Mouse (Mus musculus): ENCODE measurements around the gene Prkcsh. TPM values are rescaled to one million over a fixed set of nuclear protein-coding genes. Genes with fewer than 3 reads are reported as not detected.

Gene Prkcsh
- total RNA-seq (2012; rRNA removed), result 234 and 379 TPM in 2 replicates

GRCm38 (mm10) chr9:22002194-22003162 is at the start of gene Prkcsh, which contains the start of gene Ccdc151:
TSS of gene Prkcsh (plus strand) at chr9:22002806.
TSS of gene Ccdc151 (minus strand) at chr9:22002634.
- Histone ChIP-seq H3K9ac (ENCODE audit: insufficient read depth, low read depth, low read length, poor library complexity, severe bottlenecking) (peak within 1 kb of the TSS; percentile 84), H3K9me3 (ENCODE audit: control insufficient read depth, insufficient read depth, low read depth, low read length) (no peaks in the 10 kb centered on the region), H3K4me3 (ENCODE audit: insufficient read depth in 1 of 2, low read depth in 1 of 2, low read length in 2 of 2, poor library complexity in 1 of 2, severe bottlenecking in 1 of 2) (peak within 1 kb of the TSS; percentile 76 to 87), H3K36me3 (ENCODE audit: control insufficient read depth, insufficient read depth, low read length, poor library complexity, severe bottlenecking) (peaks cover 38% of the 10 kb centered on the region), H3K4me1 (ENCODE audit: control insufficient read depth in 2 of 2, insufficient read depth in 2 of 2, low read length in 2 of 2, poor library complexity in 1 of 2) (peaks cover 0 to 13% of the 10 kb centered on the region in 2 experiments; a peak in 2 of 4 replicates), H3K27ac (ENCODE audit: insufficient read depth, low read depth, low read length, poor library complexity, severe bottlenecking) (peak within 1 kb of the TSS; percentile 75)
- DNase-seq (ENCODE audit: low read depth, low spot score), result peak; percentile 100
- TF ChIP-seq HCFC1 (IDR thresholded peaks at IDR 0.05; ENCODE audit: borderline replicate concordance, insufficient read depth, low read length), result peak; percentile 97
- no peak for TF ChIP-seq ZC3H11A (IDR thresholded peaks at IDR 0.05; ENCODE audit: borderline replicate concordance, low read depth, low read length)
- in situ Hi-C loops (cut with MboI; ENCODE audit: low sequenced_read_pairs in 2 of 2, unreplicated experiment in 2 of 2), result no loop called here

- no peaks in the 10 kb centered on the region for H3K9me3 ChIP-seq (ENCODE audit: control insufficient read depth, insufficient read depth, low read depth, low read length)
- TF ChIP-seq HCFC1 (IDR thresholded peaks at IDR 0.05; ENCODE audit: borderline replicate concordance, insufficient read depth, low read length) (no peak), CHD2 (IDR thresholded peaks at IDR 0.05; ENCODE audit: low read depth, low read length) (no peak), MAFK (IDR thresholded peaks at IDR 0.05; ENCODE audit: insufficient read depth, low read depth, low read length) (no peak), ZNF384 (IDR thresholded peaks at IDR 0.05; ENCODE audit: low read depth, low read length) (no peak), ZC3H11A (IDR thresholded peaks at IDR 0.05; ENCODE audit: borderline replicate concordance, low read depth, low read length) (no peak)
- no peak overlapping the region for H3K9ac ChIP-seq (ENCODE audit: insufficient read depth, low read depth, low read length, poor library complexity, severe bottlenecking)
- no peak overlapping the region for H3K27ac ChIP-seq (ENCODE audit: insufficient read depth, low read depth, low read length, poor library complexity, severe bottlenecking)
- H3K4me1 ChIP-seq (ENCODE audit: control insufficient read depth in 2 of 2, insufficient read depth in 2 of 2, low read length in 2 of 2, poor library complexity in 1 of 2), result peaks cover 0 to 3% of the 10 kb centered on the region in 2 experiments; a peak in 1 of 4 replicates
- no peak for DNase-seq (ENCODE audit: low read depth, low spot score)
- H3K4me3 ChIP-seq (ENCODE audit: insufficient read depth in 1 of 2, low read depth in 1 of 2, low read length in 2 of 2, poor library complexity in 1 of 2, severe bottlenecking in 1 of 2), result no peak overlapping the region
- no peaks in the 10 kb centered on the region; the same call in 1 of the 2 replicates for H3K36me3 ChIP-seq (ENCODE audit: control insufficient read depth, insufficient read depth, low read length, poor library complexity, severe bottlenecking)
- in situ Hi-C loops (cut with MboI; ENCODE audit: low sequenced_read_pairs in 2 of 2, unreplicated experiment in 2 of 2), result no loop called here
Measured at GRCm38 (mm10) chr9:21953600-21953999, 49.0 kb upstream of the Prkcsh start.

- in situ Hi-C loops (cut with MboI; ENCODE audit: low sequenced_read_pairs in 2 of 2, unreplicated experiment in 2 of 2), result no loop called here
- H3K4me3 ChIP-seq (ENCODE audit: insufficient read depth in 1 of 2, low read depth in 1 of 2, low read length in 2 of 2, poor library complexity in 1 of 2, severe bottlenecking in 1 of 2), result peak overlapping the region in 1 of 2 experiments; percentile 68; a peak in 2 of 4 replicates
Measured at GRCm38 (mm10) chr9:21954635-21955034, 48.0 kb upstream of the Prkcsh start.

GRCm38 (mm10) chr9:21955225-21955569 is 47.4 kb upstream of the Prkcsh start:
- no peak for TF ChIP-seq ZC3H11A (IDR thresholded peaks at IDR 0.05; ENCODE audit: borderline replicate concordance, low read depth, low read length)
- no peak for TF ChIP-seq ZNF384 (IDR thresholded peaks at IDR 0.05; ENCODE audit: low read depth, low read length)
- no peak for TF ChIP-seq HCFC1 (IDR thresholded peaks at IDR 0.05; ENCODE audit: borderline replicate concordance, insufficient read depth, low read length)
- no peak for TF ChIP-seq CHD2 (IDR thresholded peaks at IDR 0.05; ENCODE audit: low read depth, low read length)
- no peak for TF ChIP-seq MAFK (IDR thresholded peaks at IDR 0.05; ENCODE audit: insufficient read depth, low read depth, low read length)
- peaks cover 0 to 3% of the 10 kb centered on the region in 2 experiments; a peak in 1 of 4 replicates for H3K4me1 ChIP-seq (ENCODE audit: control insufficient read depth in 2 of 2, insufficient read depth in 2 of 2, low read length in 2 of 2, poor library complexity in 1 of 2)
- H3K27ac ChIP-seq (ENCODE audit: insufficient read depth, low read depth, low read length, poor library complexity, severe bottlenecking), result peak overlapping the region; percentile 61; the same call in 1 of the 2 replicates
- H3K9ac ChIP-seq (ENCODE audit: insufficient read depth, low read depth, low read length, poor library complexity, severe bottlenecking), result peak overlapping the region; percentile 82
- no peaks in the 10 kb centered on the region for H3K9me3 ChIP-seq (ENCODE audit: control insufficient read depth, insufficient read depth, low read depth, low read length)
- no peak for DNase-seq (ENCODE audit: low read depth, low spot score)
- H3K4me3 ChIP-seq (ENCODE audit: insufficient read depth in 1 of 2, low read depth in 1 of 2, low read length in 2 of 2, poor library complexity in 1 of 2, severe bottlenecking in 1 of 2), result peak overlapping the region; percentile 68 to 85
- H3K36me3 ChIP-seq (ENCODE audit: control insufficient read depth, insufficient read depth, low read length, poor library complexity, severe bottlenecking), result no peaks in the 10 kb centered on the region; the same call in 1 of the 2 replicates
- in situ Hi-C loops (cut with MboI; ENCODE audit: low sequenced_read_pairs in 2 of 2, unreplicated experiment in 2 of 2), result no loop called here

More at GRCm38 (mm10) chr9:21954635-21955034, 48.0 kb upstream of the Prkcsh start:
- Histone ChIP-seq H3K36me3 (ENCODE audit: control insufficient read depth, insufficient read depth, low read length, poor library complexity, severe bottlenecking) (no peaks in the 10 kb centered on the region; the same call in 1 of the 2 replicates), H3K9ac (ENCODE audit: insufficient read depth, low read depth, low read length, poor library complexity, severe bottlenecking) (no peak overlapping the region), H3K4me1 (ENCODE audit: control insufficient read depth in 2 of 2, insufficient read depth in 2 of 2, low read length in 2 of 2, poor library complexity in 1 of 2) (peaks cover 0 to 3% of the 10 kb centered on the region in 2 experiments; a peak in 1 of 4 replicates), H3K27ac (ENCODE audit: insufficient read depth, low read depth, low read length, poor library complexity, severe bottlenecking) (no peak overlapping the region), H3K9me3 (ENCODE audit: control insufficient read depth, insufficient read depth, low read depth, low read length) (no peaks in the 10 kb centered on the region)
- TF ChIP-seq ZNF384 (IDR thresholded peaks at IDR 0.05; ENCODE audit: low read depth, low read length) (no peak), CHD2 (IDR thresholded peaks at IDR 0.05; ENCODE audit: low read depth, low read length) (no peak), HCFC1 (IDR thresholded peaks at IDR 0.05; ENCODE audit: borderline replicate concordance, insufficient read depth, low read length) (no peak), MAFK (IDR thresholded peaks at IDR 0.05; ENCODE audit: insufficient read depth, low read depth, low read length) (no peak)
- DNase-seq (ENCODE audit: low read depth, low spot score), result no peak
